Mouse (Mus musculus) hindbrain, embryonic 14.5 days (tissue): ENCODE measurements around the gene Fam184a. TPM values are rescaled to one million over a fixed set of nuclear protein-coding genes. Genes with fewer than 3 reads are reported as not detected.

Source experiments
- ATAC-seq: fragments of 200-750 bp; cut with Nextera tagmentation; 2 replicates; pipeline ENCODE4 v1.8.0; 2017; ENCODE audit warnings: moderate number of reproducible peaks, mild to moderate bottlenecking, moderate TSS enrichment, moderate library complexity; ENCODE audit not compliant: low FRiP score
- DNase-seq: peaks from one replicate; pipeline ENCODE4 v3.0.0-alpha.2; 2015; ENCODE audit warnings: low spot score
- H3K27ac ChIP-seq: fragments of 300-500 bp; sonication (generic); 2 replicates; pipeline ENCODE4 v1.5.1; 2014; ENCODE audit warnings: mild to moderate bottlenecking, moderate library complexity
- H3K27me3 ChIP-seq: fragments of 300-500 bp; sonication (generic); 2 replicates; pipeline ENCODE4 v1.6.1; 2014; ENCODE audit warnings: mild to moderate bottlenecking, low read length, mixed read lengths; ENCODE audit not compliant: control insufficient read depth, insufficient read depth
- H3K36me3 ChIP-seq: fragments of 300-500 bp; sonication (generic); replicated peaks from 2 replicates; pipeline ENCODE4 v1.6.1; 2014; ENCODE audit not compliant: control insufficient read depth, insufficient read depth
- H3K4me1 ChIP-seq: fragments of 300-500 bp; sonication (generic); replicated peaks from 2 replicates; pipeline ENCODE4 v1.6.1; 2014; ENCODE audit warnings: antibody characterized with exemption, low read length, mixed read lengths; ENCODE audit not compliant: control insufficient read depth, insufficient read depth
- H3K4me2 ChIP-seq: fragments of 300-500 bp; sonication (generic); replicated peaks from 2 replicates; pipeline ENCODE4 v1.6.1; 2014; ENCODE audit warnings: mild to moderate bottlenecking, moderate library complexity
- H3K4me3 ChIP-seq: fragments of 300-500 bp; sonication (generic); replicated peaks from 2 replicates; pipeline ENCODE4 v1.5.1; 2014; ENCODE audit warnings: mild to moderate bottlenecking, low read length
- H3K9ac ChIP-seq: fragments of 300-500 bp; sonication (generic); 2 replicates; pipeline ENCODE4 v1.6.1; 2014
- H3K9me3 ChIP-seq: fragments of 300-500 bp; sonication (generic); 2 replicates; pipeline ENCODE4 v1.6.1; 2016; ENCODE audit warnings: low read length; ENCODE audit not compliant: control insufficient read depth
- WGBS: fragments of 180-500 bp; shearing (Covaris S2); extraction: QIAGEN DNeasy Blood & Tissue Kit; methylation state at CpG from one replicate; pipeline ENCODE4 v1.1.7; 2014; 5-methylcytosine and 5-hydroxymethylcytosine counted together
- polyA plus RNA-seq: library from polyadenylated mRNA; unstranded; fragments of >200 nt; fragmentation: Nextera tagmentation; extraction: Ambion mirVana; gene quantifications from 2 replicates; pipeline ENCODE4 v1.2.1, GENCODE M21; 2014

The Fam184a gene
- polyA plus RNA-seq, 1 experiment from 2014 or later: 15.7 TPM

GRCm38 (mm10) chr10:53629247-53629917, 121.5 kb downstream of the Fam184a start:
- peak overlapping the region; percentile 43 for H3K4me2 ChIP-seq
- H3K4me1 ChIP-seq: no peaks in the 10 kb centered on the region
- peak; percentile 95 for DNase-seq
- H3K9ac ChIP-seq: peak overlapping the region; percentile 63
- WGBS: under 1% methylated on average over 53 of the region's 67 CpGs
- H3K36me3 ChIP-seq: 0 out of 2 replicates have a peak, but pooled peaks cover 3% of the 10 kb centered on the region
- H3K9me3 ChIP-seq: no peaks in the 10 kb centered on the region
- peak overlapping the region; percentile 91 for H3K27ac ChIP-seq
- H3K27me3 ChIP-seq: no peaks in the 10 kb centered on the region
- ATAC-seq: peak; percentile 81
- peak overlapping the region; percentile 79 for H3K4me3 ChIP-seq

GRCm38 (mm10) chr10:53615850-53616616, 134.9 kb downstream of the Fam184a start:
- WGBS: 80% methylated on average over 8 of the region's 8 CpGs
- ATAC-seq (no peak), DNase-seq (no peak)
- Histone ChIP-seq H3K9me3 (no peaks in the 10 kb centered on the region), H3K36me3 (peaks cover 37% of the 10 kb centered on the region), H3K4me3 (no peak overlapping the region), H3K9ac (no peak overlapping the region), H3K4me1 (no peaks in the 10 kb centered on the region), H3K4me2 (no peak overlapping the region), H3K27ac (no peak overlapping the region), H3K27me3 (no peaks in the 10 kb centered on the region)

GRCm38 (mm10) chr10:53613955-53614354, 137.0 kb downstream of the Fam184a start:
- H3K4me3 ChIP-seq: no peak overlapping the region
- no peaks in the 10 kb centered on the region for H3K9me3 ChIP-seq
- DNase-seq (no peak), ATAC-seq (no peak)
- peaks cover 49% of the 10 kb centered on the region for H3K36me3 ChIP-seq
- H3K9ac ChIP-seq: no peak overlapping the region
- 96% methylated on average over 1 of the region's 1 CpGs for WGBS
- H3K4me2 ChIP-seq: no peak overlapping the region
- no peaks in the 10 kb centered on the region for H3K4me1 ChIP-seq
- no peaks in the 10 kb centered on the region for H3K27me3 ChIP-seq
- no peak overlapping the region for H3K27ac ChIP-seq

GRCm38 (mm10) chr10:53612172-53612571, 138.8 kb downstream of the Fam184a start:
- 52% methylated on average over 1 of the region's 1 CpGs for WGBS
- H3K4me2 ChIP-seq: no peak overlapping the region
- H3K9me3 ChIP-seq: no peaks in the 10 kb centered on the region
- ATAC-seq: peak; percentile 82
- no peak overlapping the region for H3K27ac ChIP-seq
- no peaks in the 10 kb centered on the region for H3K4me1 ChIP-seq
- DNase-seq: peak; percentile 55
- H3K27me3 ChIP-seq: no peaks in the 10 kb centered on the region
- H3K9ac ChIP-seq: no peak overlapping the region
- H3K36me3 ChIP-seq: peaks cover 63% of the 10 kb centered on the region
- no peak overlapping the region for H3K4me3 ChIP-seq

GRCm38 (mm10) chr10:53608274-53608673, 142.6 kb downstream of the Fam184a start:
- Histone ChIP-seq H3K36me3 (peaks cover 76% of the 10 kb centered on the region), H3K9ac (no peak overlapping the region), H3K4me1 (no peaks in the 10 kb centered on the region), H3K4me3 (no peak overlapping the region), H3K27me3 (no peaks in the 10 kb centered on the region), H3K4me2 (no peak overlapping the region), H3K27ac (no peak overlapping the region), H3K9me3 (no peaks in the 10 kb centered on the region)
- no peak for DNase-seq
- 87% methylated on average over 2 of the region's 2 CpGs for WGBS
- no peak for ATAC-seq

GRCm38 (mm10) chr10:53605328-53605727, 145.6 kb downstream of the Fam184a start:
- Histone ChIP-seq H3K36me3 (peaks cover 80% of the 10 kb centered on the region), H3K9ac (no peak overlapping the region)
- 72% methylated on average over 2 of the region's 2 CpGs for WGBS

GRCm38 (mm10) chr10:53598821-53599220, 152.1 kb downstream of the Fam184a start:
- DNase-seq (no peak), ATAC-seq (no peak)
- Histone ChIP-seq H3K4me1 (peaks cover 37% of the 10 kb centered on the region), H3K36me3 (peaks cover 25% of the 10 kb centered on the region), H3K9me3 (no peaks in the 10 kb centered on the region), H3K4me3 (peak overlapping the region; percentile 12), H3K27ac (no peak overlapping the region), H3K27me3 (no peaks in the 10 kb centered on the region), H3K9ac (0 out of 2 replicates have a peak overlapping the region, but pooled peaks have one; percentile 12), H3K4me2 (peak overlapping the region; percentile 64)
- 48% methylated on average over 5 of the region's 5 CpGs for WGBS

More at GRCm38 (mm10) chr10:53605328-53605727, 145.6 kb downstream of the Fam184a start:
- H3K27me3 ChIP-seq: no peaks in the 10 kb centered on the region
- H3K9me3 ChIP-seq: no peaks in the 10 kb centered on the region
- H3K4me3 ChIP-seq: no peak overlapping the region
- no peak overlapping the region for H3K27ac ChIP-seq
- H3K4me2 ChIP-seq: no peak overlapping the region
- DNase-seq: no peak
- ATAC-seq: no peak
- 0 out of 2 replicates have a peak, but pooled peaks cover 13% of the 10 kb centered on the region for H3K4me1 ChIP-seq

GRCm38 (mm10) chr10:53597121-53597881, 153.6 kb downstream of the Fam184a start:
- under 1% methylated on average over 99 of the region's 99 CpGs for WGBS
- Histone ChIP-seq H3K9me3 (no peaks in the 10 kb centered on the region), H3K27me3 (no peaks in the 10 kb centered on the region), H3K4me2 (peak overlapping the region; percentile 64), H3K27ac (peak overlapping the region; percentile 96), H3K4me3 (peak overlapping the region; percentile 79), H3K9ac (peak overlapping the region; percentile 91), H3K4me1 (peaks cover 37% of the 10 kb centered on the region), H3K36me3 (peaks cover 17% of the 10 kb centered on the region)
- ATAC-seq (peak; percentile 12), DNase-seq (no peak)

- ATAC-seq: peak; percentile 98
- Histone ChIP-seq H3K4me2 (peak within 1 kb of the TSS; percentile 68), H3K4me1 (peaks cover 37% of the 10 kb centered on the region), H3K27ac (peak within 1 kb of the TSS; percentile 96), H3K9ac (peak within 1 kb of the TSS; percentile 91), H3K4me3 (peak within 1 kb of the TSS; percentile 79), H3K27me3 (no peaks in the 10 kb centered on the region), H3K36me3 (peaks cover 14% of the 10 kb centered on the region), H3K9me3 (no peaks in the 10 kb centered on the region)
- DNase-seq: peak; percentile 94
- WGBS: under 1% methylated on average over 52 of the region's 52 CpGs
Observed at GRCm38 (mm10) chr10:53596677-53597120, 154.2 kb downstream of the Fam184a start, which contains the start of gene Asf1a. Asf1a (plus strand) TSS chr10:53596757.
